Mouse (Mus musculus) forebrain, embryonic 14.5 days (tissue): Measurements from ENCODE around the gene Adgrl2. TPM values are rescaled to one million over a fixed set of nuclear protein-coding genes. Genes with fewer than 3 reads are reported as not detected.

ENCODE experiments used
- ATAC-seq: fragments of 200-750 bp; cut with Nextera tagmentation; 2 replicates; pipeline ENCODE4 v1.8.0; 2017; ENCODE audit warnings: mild to moderate bottlenecking, moderate library complexity
- DNase-seq: peaks from one replicate; pipeline ENCODE4 v3.0.0-alpha.2; 2015; ENCODE audit warnings: low spot score
- H3K27ac ChIP-seq: fragments of 300-500 bp; sonication (generic); 2 replicates; pipeline ENCODE4 v1.5.1; 2014; ENCODE audit warnings: low read depth, mild to moderate bottlenecking, control low read depth, low read length, moderate library complexity
- H3K27me3 ChIP-seq: fragments of 300-500 bp; sonication (generic); replicated peaks from 2 replicates; pipeline ENCODE4 v1.6.1; 2014; ENCODE audit warnings: low read length, control low read depth, mixed read lengths; ENCODE audit not compliant: control insufficient read depth, insufficient read depth
- H3K36me3 ChIP-seq: fragments of 300-500 bp; sonication (generic); 2 replicates; pipeline ENCODE4 v1.6.1; 2014; ENCODE audit warnings: low read length, control low read depth; ENCODE audit not compliant: control insufficient read depth, insufficient read depth
- H3K4me1 ChIP-seq: fragments of 300-500 bp; sonication (generic); 2 replicates; pipeline ENCODE4 v1.6.1; 2014; ENCODE audit warnings: antibody characterized with exemption, low read length, control low read depth; ENCODE audit not compliant: control insufficient read depth, insufficient read depth
- H3K4me2 ChIP-seq: fragments of 300-500 bp; sonication (generic); 2 replicates; pipeline ENCODE4 v1.6.1; 2014; ENCODE audit warnings: mild to moderate bottlenecking, control low read depth, low read length
- H3K4me3 ChIP-seq: fragments of 300-500 bp; sonication (generic); 2 replicates; pipeline ENCODE4 v1.5.1; 2014; ENCODE audit warnings: low read depth, low read length, control low read depth
- H3K9ac ChIP-seq: fragments of 300-500 bp; sonication (generic); 2 replicates; pipeline ENCODE4 v1.6.1; 2014; ENCODE audit warnings: mild to moderate bottlenecking, low read length, control low read depth, moderate library complexity
- H3K9me3 ChIP-seq: fragments of 300-500 bp; sonication (generic); replicated peaks from 2 replicates; pipeline ENCODE4 v1.6.1; 2016; ENCODE audit warnings: low read length, control low read depth, mixed read lengths; ENCODE audit not compliant: control insufficient read depth
- WGBS: fragments of 180-500 bp; shearing (Covaris S2); extraction: QIAGEN DNeasy Blood & Tissue Kit; methylation state at CpG from one replicate; pipeline ENCODE4 v1.1.7; 2014; 5-methylcytosine and 5-hydroxymethylcytosine counted together
- polyA plus RNA-seq: library from polyadenylated mRNA; unstranded; fragments of >200 nt; fragmentation: Nextera tagmentation; extraction: Ambion mirVana; gene quantifications from 2 replicates; pipeline ENCODE4 v1.2.1, GENCODE M21; 2014

The Adgrl2 gene
- polyA plus RNA-seq, 1 experiment from 2014 or later = 69.4 TPM

GRCm38 (mm10) chr3:148866633-148867032 lies 123.7 kb downstream of the Adgrl2 start:
- H3K4me1 ChIP-seq = peaks cover 2% of the 10 kb centered on the region; the same call in 1 of the 2 replicates
- DNase-seq = no peak
- ATAC-seq = no peak
- H3K9me3 ChIP-seq = no peaks in the 10 kb centered on the region
- H3K36me3 ChIP-seq = 0 out of 2 replicates have a peak, but pooled peaks cover 2% of the 10 kb centered on the region
- WGBS = 90% methylated on average over 5 of the region's 5 CpGs
- no peak overlapping the region for H3K4me2 ChIP-seq
- H3K4me3 ChIP-seq = no peak overlapping the region
- H3K27ac ChIP-seq = no peak overlapping the region
- no peaks in the 10 kb centered on the region for H3K27me3 ChIP-seq
- no peak overlapping the region for H3K9ac ChIP-seq

DNA sequence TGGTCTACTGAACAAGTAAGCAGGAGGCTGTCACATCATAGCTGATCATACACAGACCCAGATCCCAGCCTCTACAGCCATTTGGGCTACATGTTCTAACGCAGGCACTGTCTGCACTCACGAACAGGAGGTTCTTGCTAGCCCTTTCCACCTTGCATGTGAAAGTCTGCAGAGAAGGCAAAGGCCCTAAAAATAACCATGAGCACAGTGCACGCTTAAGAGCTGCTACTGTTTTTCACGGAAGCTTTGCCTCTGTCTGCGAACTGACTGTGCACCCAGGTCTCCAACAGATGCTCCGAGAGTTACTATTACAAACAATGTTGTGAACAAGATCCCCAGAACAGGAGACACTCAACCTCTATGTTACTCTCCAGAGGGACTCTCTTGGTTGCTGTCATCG lies 124.3 kb downstream of the Adgrl2 start:
- DNase-seq (no peak), ATAC-seq (no peak)
- Histone ChIP-seq H3K36me3 (0 out of 2 replicates have a peak, but pooled peaks cover 2% of the 10 kb centered on the region), H3K27ac (no peak overlapping the region), H3K4me1 (peaks cover 2% of the 10 kb centered on the region; the same call in 1 of the 2 replicates), H3K9me3 (no peaks in the 10 kb centered on the region), H3K4me2 (no peak overlapping the region), H3K27me3 (no peaks in the 10 kb centered on the region), H3K4me3 (no peak overlapping the region), H3K9ac (no peak overlapping the region)
- WGBS = 92% methylated on average over 7 of the region's 7 CpGs

GRCm38 (mm10) chr3:148865234-148865633 lies 125.1 kb downstream of the Adgrl2 start:
- Histone ChIP-seq H3K9me3 (no peaks in the 10 kb centered on the region), H3K4me1 (peaks cover 2% of the 10 kb centered on the region; the same call in 1 of the 2 replicates), H3K27ac (no peak overlapping the region), H3K4me3 (no peak overlapping the region), H3K27me3 (no peaks in the 10 kb centered on the region), H3K36me3 (0 out of 2 replicates have a peak, but pooled peaks cover 2% of the 10 kb centered on the region), H3K9ac (no peak overlapping the region), H3K4me2 (no peak overlapping the region)
- ATAC-seq = no peak
- 56% methylated on average over 7 of the region's 7 CpGs for WGBS
- DNase-seq = peak; percentile 38

DNA sequence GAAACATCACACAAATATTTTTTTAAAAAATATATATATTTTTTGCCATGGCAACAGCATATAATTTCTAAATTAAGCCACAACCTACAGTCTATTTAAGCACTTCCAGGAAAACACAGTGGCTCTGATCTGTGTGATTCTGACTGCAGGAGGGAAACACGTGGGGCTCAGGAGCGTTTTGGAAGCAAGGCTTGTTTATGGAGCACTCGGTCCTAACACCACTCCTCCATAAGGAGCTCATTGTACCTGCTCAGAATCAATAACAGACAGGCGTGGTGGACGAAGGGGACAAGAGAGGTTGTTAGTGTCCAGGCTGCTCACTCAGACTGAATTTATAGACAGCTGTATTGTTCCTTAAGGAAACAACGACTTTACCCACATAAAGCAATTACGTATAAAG lies 128.5 kb downstream of the Adgrl2 start:
- 33% methylated on average over 7 of the region's 7 CpGs for WGBS
- Histone ChIP-seq H3K4me2 (no peak overlapping the region), H3K9ac (no peak overlapping the region; the same call in 1 of the 2 replicates), H3K4me3 (no peak overlapping the region), H3K9me3 (no peaks in the 10 kb centered on the region), H3K4me1 (no peaks in the 10 kb centered on the region; the same call in 1 of the 2 replicates), H3K36me3 (peaks cover 15% of the 10 kb centered on the region), H3K27ac (no peak overlapping the region), H3K27me3 (no peaks in the 10 kb centered on the region)
- peak; percentile 44; the same call in 1 of the 2 replicates for ATAC-seq
- no peak for DNase-seq

DNA sequence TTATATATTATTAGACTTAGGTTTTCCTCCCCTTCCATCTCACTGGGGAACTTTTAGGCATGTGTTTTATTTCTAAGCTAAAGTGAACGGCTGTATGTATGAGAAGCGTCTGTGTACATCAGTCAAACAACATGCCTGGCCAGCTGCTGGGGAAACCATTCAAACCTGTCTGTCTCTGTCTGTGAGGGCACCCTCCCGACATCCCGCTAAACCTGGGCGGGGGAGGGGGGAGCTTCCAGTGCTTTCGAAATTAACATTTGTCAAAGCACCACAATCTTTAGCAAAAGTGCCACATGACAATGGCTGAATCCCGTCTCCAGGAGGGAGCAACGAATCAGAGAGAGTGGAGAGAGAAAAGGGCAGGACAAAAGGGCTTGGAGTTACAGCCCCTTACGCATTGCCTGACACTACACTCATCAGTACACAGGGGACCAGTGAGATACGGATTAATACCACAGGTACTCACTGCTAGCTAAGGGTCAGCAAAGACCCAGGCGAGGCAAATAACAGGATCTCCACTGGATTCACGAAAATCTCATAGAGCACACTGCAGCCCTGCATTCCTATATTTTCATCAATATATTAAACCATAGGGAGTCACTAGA lies 135.9 kb downstream of the Adgrl2 start:
- Histone ChIP-seq H3K4me1 (peaks cover 13% of the 10 kb centered on the region), H3K4me2 (peak overlapping the region; percentile 27), H3K36me3 (peaks cover 32% of the 10 kb centered on the region), H3K9me3 (no peaks in the 10 kb centered on the region), H3K27me3 (no peaks in the 10 kb centered on the region), H3K4me3 (0 out of 2 replicates have a peak overlapping the region, but pooled peaks have one; percentile 13), H3K27ac (no peak overlapping the region), H3K9ac (peak overlapping the region; percentile 48; the same call in 1 of the 2 replicates)
- WGBS = 9% methylated on average over 12 of the region's 12 CpGs
- DNase-seq = no peak
- ATAC-seq = peak; percentile 66; the same call in 1 of the 2 replicates

DNA sequence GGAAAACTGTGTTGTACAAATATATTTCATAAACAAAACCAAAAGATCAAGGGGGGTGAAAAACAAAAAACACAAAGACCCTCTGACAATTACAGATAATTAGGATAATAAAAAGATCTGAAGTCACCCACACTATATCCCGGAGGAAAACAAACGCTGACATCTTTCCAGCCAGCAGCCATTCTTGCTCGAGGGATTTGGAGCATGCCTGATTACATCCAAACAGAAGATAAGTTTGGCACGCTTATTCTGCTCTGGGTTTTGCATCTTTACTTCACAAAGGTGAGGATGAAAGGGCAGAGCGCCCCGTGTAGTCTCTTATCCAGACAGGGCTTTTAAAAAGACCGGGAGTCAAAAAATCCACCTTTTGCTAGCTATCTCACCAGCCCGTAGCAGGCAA lies 137.0 kb downstream of the Adgrl2 start:
- DNase-seq (peak; percentile 56), ATAC-seq (peak; percentile 38; the same call in 1 of the 2 replicates)
- Histone ChIP-seq H3K36me3 (peaks cover 33% of the 10 kb centered on the region), H3K4me3 (no peak overlapping the region), H3K4me1 (peaks cover 13% of the 10 kb centered on the region), H3K9ac (no peak overlapping the region), H3K9me3 (no peaks in the 10 kb centered on the region), H3K27ac (no peak overlapping the region), H3K4me2 (peak overlapping the region; percentile 23; the same call in 1 of the 2 replicates), H3K27me3 (no peaks in the 10 kb centered on the region)
- WGBS = 5% methylated on average over 8 of the region's 8 CpGs

GRCm38 (mm10) chr3:148852556-148852955 lies 137.8 kb downstream of the Adgrl2 start:
- H3K4me1 ChIP-seq = peaks cover 13% of the 10 kb centered on the region
- no peak overlapping the region for H3K9ac ChIP-seq
- H3K9me3 ChIP-seq = no peaks in the 10 kb centered on the region
- ATAC-seq (no peak), DNase-seq (no peak)
- H3K36me3 ChIP-seq = peaks cover 36% of the 10 kb centered on the region
- H3K27me3 ChIP-seq = no peaks in the 10 kb centered on the region
- WGBS = 54% methylated on average over 12 of the region's 12 CpGs
- no peak overlapping the region for H3K27ac ChIP-seq
- no peak overlapping the region for H3K4me3 ChIP-seq
- H3K4me2 ChIP-seq = no peak overlapping the region

DNA sequence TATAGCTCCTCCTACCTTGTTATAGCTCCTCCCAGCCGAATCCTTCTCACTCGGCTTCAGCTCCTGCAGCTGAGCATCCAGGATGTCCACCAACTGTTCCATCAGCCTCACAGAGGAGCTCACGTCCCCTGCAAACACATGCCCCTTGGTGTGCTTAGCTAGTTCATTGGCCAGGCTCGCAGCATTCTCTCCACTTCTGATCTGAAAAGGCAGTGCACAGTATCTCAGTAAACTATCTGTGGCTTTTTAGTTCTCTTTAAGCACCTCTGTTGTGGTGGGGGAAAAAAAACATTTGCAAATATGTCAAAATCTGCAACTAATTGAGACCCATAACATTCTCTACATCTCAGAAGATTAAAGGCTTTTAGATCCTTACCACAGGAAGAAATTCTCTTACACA lies 139.5 kb downstream of the Adgrl2 start:
- Histone ChIP-seq H3K27ac (no peak overlapping the region), H3K9ac (no peak overlapping the region)
- WGBS = 87% methylated on average over 4 of the region's 4 CpGs

DNA sequence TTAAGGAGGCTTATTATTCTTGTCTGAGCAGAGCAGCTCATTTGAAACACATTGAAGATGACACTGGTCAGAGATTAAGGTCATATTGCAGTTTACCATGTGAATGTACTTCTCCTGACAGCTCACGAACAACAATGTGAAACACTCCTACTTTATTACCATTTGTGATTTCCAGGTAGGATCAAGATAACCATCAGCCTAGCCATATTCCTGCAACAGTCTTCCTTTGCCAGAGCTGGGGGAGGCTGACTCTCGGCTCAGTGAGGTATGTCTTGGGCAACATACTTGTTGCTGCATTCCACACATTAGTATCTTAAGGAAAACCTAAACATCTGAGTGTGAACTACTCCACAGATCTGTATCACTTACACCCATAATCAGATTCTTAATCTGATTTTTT lies 142.0 kb downstream of the Adgrl2 start:
- Histone ChIP-seq H3K27me3 (no peaks in the 10 kb centered on the region), H3K9ac (no peak overlapping the region), H3K4me1 (peaks cover 3% of the 10 kb centered on the region), H3K9me3 (no peaks in the 10 kb centered on the region), H3K27ac (no peak overlapping the region), H3K4me3 (no peak overlapping the region), H3K4me2 (no peak overlapping the region), H3K36me3 (peaks cover 63% of the 10 kb centered on the region)
- 85% methylated on average over 2 of the region's 2 CpGs for WGBS
- DNase-seq = no peak
- no peak for ATAC-seq

More for the DNA sequence above, 139.5 kb downstream of the Adgrl2 start:
- Histone ChIP-seq H3K9me3 (no peaks in the 10 kb centered on the region), H3K4me1 (peaks cover 13% of the 10 kb centered on the region), H3K4me2 (no peak overlapping the region), H3K36me3 (peaks cover 50% of the 10 kb centered on the region), H3K4me3 (no peak overlapping the region), H3K27me3 (no peaks in the 10 kb centered on the region)
- ATAC-seq = no peak
- DNase-seq = no peak
